Mouse (Mus musculus): ENCODE measurements around the gene Klk1b26.
"Not testable (repeated sequence)": the region's sequence is repeated elsewhere in the genome, so short reads cannot be mapped to it uniquely, and the experiment has no call there.

Gene Klk1b26

GRCm38 (mm10) chr7:44011868-44012267 lies at the start of gene Klk1b26:
TSS of gene Klk1b26 (plus strand) at chr7:44012168.
- not testable (repeated sequence) for DNase-seq (ENCODE audit: extremely low read depth, insufficient read length, low spot score)

DNA sequence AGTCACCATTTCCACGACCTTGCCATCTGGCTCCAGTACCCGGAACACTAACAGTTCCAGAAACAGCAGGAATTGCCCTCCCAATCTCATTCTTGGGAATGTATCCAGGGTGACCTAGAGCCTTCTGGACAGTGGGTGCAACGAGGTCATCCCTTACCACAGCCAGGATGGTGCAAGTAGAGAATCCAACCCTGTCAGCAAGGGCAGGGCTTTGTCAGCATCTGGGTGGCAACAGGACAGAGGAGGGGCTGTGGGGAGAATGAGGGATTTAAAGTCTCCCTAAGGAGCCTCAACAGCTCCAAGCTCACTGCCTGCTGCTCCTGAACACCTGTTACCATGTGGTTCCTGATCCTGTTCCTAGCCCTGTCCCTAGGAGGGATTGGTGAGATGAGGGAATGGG lies 45.5 kb upstream of the Klk1b26 start, which contains the start of gene Klk1b1:
Gene Klk1b1, plus strand, starts transcription at position 301 of the 400 bp plus-strand sequence.
- no peak for DNase-seq (ENCODE audit: extremely low read depth, insufficient read length, low spot score)

DNA sequence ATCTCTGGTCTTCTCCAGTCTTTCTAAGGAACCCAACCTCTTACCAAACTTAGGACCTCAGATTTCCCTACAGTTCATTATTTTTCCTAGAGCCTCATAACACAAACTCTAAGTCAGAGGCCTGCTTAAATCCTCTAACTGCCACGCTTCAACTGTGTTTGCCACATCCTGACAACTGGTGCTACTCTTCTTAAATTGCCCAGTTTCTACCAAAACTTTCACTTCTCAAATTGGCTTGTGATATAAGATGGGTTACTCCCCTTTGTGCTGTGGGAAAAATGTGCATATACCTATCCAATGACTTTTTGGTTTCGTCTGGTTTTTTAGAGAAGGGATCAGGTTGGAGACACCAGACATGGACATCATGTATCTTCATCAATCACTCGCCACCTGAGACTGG lies 44.9 kb upstream of the Klk1b26 start:
- no peak for DNase-seq (ENCODE audit: extremely low read depth, insufficient read length, low spot score)

DNA sequence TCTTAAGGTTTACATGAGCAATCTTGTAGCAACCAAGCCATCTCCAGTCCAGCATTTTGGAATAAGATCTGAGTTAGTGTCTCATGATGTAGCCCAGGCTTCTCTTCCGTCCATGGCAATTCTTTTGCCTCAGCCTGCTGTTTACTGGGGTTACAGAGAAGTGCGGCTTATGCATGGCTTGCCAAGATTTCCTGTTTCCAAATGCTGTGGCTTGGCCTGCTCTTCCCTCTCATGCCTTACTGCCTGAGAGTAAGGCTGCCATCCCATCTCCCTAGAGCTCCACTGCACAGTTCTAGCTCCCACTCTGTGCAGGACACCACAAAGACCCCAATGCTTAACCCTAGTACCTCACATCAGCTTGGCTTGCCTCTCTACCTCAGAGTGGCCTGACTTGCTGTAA lies 44.4 kb upstream of the Klk1b26 start:
- DNase-seq (ENCODE audit: extremely low read depth, insufficient read length, low spot score), result no peak

- not testable (repeated sequence) for DNase-seq (ENCODE audit: extremely low read depth, insufficient read length, low spot score)
Measured at GRCm38 (mm10) chr7:43975761-43976160, 36.2 kb upstream of the Klk1b26 start, which contains the start of gene Klk1b9. TSS of gene Klk1b9 (plus strand) at chr7:43976061.

DNA sequence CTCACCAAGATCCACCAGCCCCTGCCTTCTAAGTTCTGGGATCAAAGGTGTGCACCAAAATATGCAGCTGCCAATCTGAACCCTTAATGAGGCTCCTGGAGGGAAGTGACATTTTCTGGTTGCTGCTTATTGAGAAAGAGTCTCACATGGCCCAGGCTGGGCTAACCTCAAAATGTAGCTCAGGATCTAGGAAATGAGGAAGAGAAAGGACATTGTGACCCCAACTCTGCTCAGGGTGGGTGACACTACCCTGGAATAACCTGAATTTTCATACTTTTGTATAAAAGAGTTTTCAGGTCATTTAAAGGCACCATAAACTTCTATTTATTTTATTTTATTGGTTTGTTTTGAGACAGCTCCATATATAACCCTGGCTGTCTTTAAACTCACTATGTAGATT lies 26.3 kb upstream of the Klk1b26 start:
- no peak for DNase-seq (ENCODE audit: extremely low read depth, insufficient read length, low spot score)

DNA sequence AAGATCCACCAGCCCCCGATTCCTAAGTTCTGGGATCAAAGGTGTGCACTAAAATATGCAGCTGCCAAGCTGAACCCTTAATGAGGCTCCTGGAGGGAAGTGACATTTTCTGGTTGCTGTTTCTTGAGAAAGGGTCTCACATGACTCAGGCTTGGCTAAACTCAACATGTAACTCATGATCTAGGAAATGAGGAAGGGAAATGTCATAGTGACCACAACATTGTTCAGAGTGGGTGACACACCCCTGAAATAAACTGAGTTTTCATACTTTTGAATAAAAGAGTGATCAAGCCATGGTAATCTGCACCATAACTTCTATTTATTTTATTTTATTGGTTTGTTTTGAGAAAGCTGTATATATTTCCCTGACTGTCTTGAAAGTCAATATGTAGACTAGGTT lies 17.1 kb upstream of the Klk1b26 start:
- DNase-seq (ENCODE audit: extremely low read depth, insufficient read length, low spot score), result not testable (repeated sequence)

DNA sequence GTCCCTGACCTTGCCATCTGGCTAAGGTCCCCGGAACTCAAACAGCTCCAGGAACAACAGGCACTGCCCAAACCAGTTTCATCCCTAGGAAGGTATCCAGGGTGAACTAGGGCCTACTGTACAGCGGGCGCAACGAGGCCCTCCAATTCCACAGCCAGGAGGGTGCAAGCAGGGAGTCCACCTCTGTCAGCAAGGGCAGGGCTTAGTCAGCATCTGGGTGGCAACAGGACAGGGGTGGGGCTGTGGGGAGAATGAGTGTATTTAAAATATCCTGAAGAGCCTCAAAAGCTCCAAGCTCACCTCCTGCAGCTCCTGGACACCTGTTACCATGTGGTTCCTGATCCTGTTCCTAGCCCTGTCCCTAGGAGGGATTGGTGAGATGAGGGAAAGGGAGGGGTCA lies 16.4 kb upstream of the Klk1b26 start, which contains the start of gene Klk1b11:
Gene Klk1b11, plus strand, starts transcription at position 301 of the 400 bp plus-strand sequence.
- DNase-seq (ENCODE audit: extremely low read depth, insufficient read length, low spot score), result not testable (repeated sequence)

- no peak for DNase-seq (ENCODE audit: extremely low read depth, insufficient read length, low spot score)
Measured at GRCm38 (mm10) chr7:44004847-44005246, 7.1 kb upstream of the Klk1b26 start.

DNA sequence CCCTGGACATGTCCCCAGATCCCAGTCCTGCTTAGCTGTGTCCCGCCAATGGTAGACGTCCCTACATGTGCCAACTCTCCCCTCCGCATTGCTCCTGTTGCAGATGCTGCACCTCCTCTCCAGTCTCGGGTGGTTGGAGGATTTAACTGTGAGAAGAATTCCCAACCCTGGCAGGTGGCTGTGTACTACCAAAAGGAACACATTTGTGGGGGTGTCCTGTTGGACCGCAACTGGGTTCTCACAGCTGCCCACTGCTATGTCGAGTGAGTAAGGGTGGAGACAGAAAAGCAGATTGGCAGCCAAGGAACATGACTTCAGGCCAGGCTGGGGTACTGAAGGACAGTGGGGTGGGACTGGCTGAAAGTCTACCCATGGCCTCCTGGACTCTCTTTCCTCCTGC lies 2.7 kb downstream of the Klk1b26 start:
- not testable (repeated sequence) for DNase-seq (ENCODE audit: extremely low read depth, insufficient read length, low spot score)

DNA sequence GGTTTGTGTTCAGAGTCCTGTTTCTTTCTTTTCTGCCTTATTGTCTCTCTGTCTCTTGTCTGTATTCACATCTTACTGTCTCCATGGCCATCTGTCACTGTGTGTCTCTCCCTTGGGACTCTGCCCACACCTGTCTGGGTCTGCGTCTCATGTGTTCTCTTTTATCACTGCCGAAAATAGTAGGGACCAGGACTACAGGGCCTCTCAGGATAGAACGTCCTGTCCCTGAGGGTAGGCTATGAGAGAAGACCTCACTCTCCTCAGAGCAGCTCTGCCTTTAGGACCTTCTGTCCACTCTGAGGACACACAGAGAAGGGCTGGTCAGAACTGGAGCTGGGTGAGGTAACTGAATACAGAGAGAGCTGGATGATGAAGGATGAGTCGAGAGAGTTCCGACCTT lies 3.1 kb downstream of the Klk1b26 start:
- DNase-seq (ENCODE audit: extremely low read depth, insufficient read length, low spot score), result no peak

DNA sequence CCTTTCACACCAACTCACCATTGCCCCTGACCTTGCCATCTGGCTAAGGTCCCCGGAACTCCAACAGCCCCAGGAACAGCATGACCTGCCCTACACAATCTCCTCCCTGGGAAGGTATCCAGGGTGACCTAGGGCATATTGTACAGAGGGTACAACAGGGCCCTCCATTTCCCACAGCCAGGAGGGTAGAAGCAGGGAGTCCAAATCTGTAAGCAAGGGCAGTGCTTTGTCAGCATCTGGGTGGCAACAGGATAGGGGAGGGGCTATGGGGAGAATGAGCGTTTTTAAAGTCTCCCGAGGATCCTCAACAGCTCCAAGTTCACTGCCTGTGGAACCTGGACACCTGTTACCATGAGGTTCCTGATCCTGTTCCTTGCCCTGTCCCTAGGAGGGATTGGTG lies 40.0 kb downstream of the Klk1b26 start, which contains the start of gene Klk1b27:
Gene Klk1b27, plus strand, starts transcription at position 301 of the 400 bp plus-strand sequence.
- DNase-seq (ENCODE audit: extremely low read depth, insufficient read length, low spot score), result not testable (repeated sequence)
